Mouse (Mus musculus) megakaryocyte, embryonic 14.5 days (primary cell): ENCODE results near the gene Twf2.

Source experiments
- FLI1 ChIP-seq: IDR thresholded peaks from 2 replicates; pipeline ENCODE4 v1.6.1; 2012; ENCODE audit warnings: low read length, inconsistent platforms, mixed read lengths
- GATA1 ChIP-seq: IDR thresholded peaks from 3 replicates; pipeline ENCODE4 v1.6.1; 2012; ENCODE audit warnings: mixed read lengths, low read length, inconsistent platforms, borderline replicate concordance

DNA sequence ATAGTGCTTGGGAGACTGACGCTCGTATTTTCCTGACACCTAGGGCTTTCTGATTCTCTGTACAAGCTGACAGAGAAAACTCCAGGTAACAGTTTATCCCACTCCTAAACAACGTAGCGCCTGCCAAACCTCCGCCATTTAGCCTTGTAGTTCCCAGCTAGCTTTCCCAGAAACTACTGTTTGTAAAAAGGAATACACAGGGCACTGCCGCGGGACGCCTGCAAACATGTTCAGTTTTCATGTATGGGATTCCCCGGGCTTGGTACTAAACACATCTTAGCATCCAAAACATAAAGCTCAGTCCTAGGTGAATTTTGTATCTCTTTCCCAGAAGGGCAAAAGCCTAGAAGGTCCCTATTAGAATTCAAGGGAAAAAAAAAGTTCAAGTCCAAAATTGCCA is 43.7 kb upstream of the Twf2 start:
- TF ChIP-seq FLI1 (no peak), GATA1 (no peak)
